Mouse (Mus musculus): ENCODE data around the gene Gpr35. TPM values are rescaled to one million over a fixed set of nuclear protein-coding genes. Genes with fewer than 3 reads are reported as not detected.

Gene Gpr35
- polyA plus RNA-seq (2015; fragmentation: Nextera tagmentation; extraction: Ambion mirVana), result 6.2 and 7.7 TPM in 2 replicates

- Histone ChIP-seq H3K9ac (no peak within 1 kb of the TSS), H3K4me1 (no peaks in the 10 kb centered on the region), H3K27ac (peak within 1 kb of the TSS; percentile 57; the same call in 1 of the 2 replicates), H3K36me3 (peaks cover 12% of the 10 kb centered on the region; the same call in 1 of the 2 replicates), H3K9me3 (no peaks in the 10 kb centered on the region), H3K4me2 (peak within 1 kb of the TSS; percentile 43), H3K27me3 (replicated peaks) (no peaks in the 10 kb centered on the region), H3K4me3 (replicated peaks) (peak within 1 kb of the TSS; percentile 33)
- peak; percentile 89 for ATAC-seq (ENCODE audit: insufficient read depth, low FRiP score, low read depth)
- 52% methylated on average over 5 of the region's 5 CpGs for WGBS
These were observed at the start of gene Gpr35 for GRCm38 (mm10) chr1:92950607-92951006. Gpr35 (plus strand) TSS chr1:92950865.

DNA sequence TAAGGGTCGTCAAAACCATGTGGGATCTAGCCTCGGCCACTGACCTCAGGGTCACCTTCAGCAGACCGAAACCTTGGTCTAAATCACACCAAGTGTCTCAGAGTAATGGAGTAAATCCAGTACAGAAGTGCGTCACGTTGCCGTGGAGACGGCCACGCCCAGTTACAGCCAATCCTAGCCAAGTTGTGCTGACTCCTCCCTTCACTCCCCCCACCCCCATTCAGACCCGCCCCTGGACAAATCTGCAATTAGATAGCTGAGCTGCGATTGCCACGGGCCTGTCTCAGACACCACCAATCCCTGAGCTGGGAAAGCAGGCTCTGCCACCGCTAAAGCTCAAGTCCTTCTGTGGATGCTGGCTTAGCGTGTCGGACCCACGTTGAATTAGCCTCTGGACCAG lies 47.9 kb upstream of the Gpr35 start, which contains the start of gene Ankmy1:
Gene Ankmy1 (minus strand): TSS at position 121 of the 400 bp plus-strand sequence.
- WGBS, result 1% methylated on average over 15 of the region's 15 CpGs
- Histone ChIP-seq H3K9ac (no peak within 1 kb of the TSS), H3K4me3 (replicated peaks) (peak within 1 kb of the TSS; percentile 19; the same call in 1 of the 2 replicates)

GRCm38 (mm10) chr1:92903627-92904026 lies 47.0 kb upstream of the Gpr35 start:
- WGBS, result 66% methylated on average over 4 of the region's 4 CpGs
- H3K4me2 ChIP-seq, result no peak overlapping the region; the same call in 1 of the 2 replicates
- no peak overlapping the region for H3K4me3 ChIP-seq (replicated peaks)
- H3K9ac ChIP-seq, result no peak overlapping the region
- no peak for ATAC-seq (ENCODE audit: insufficient read depth, low FRiP score, low read depth)
- no peaks in the 10 kb centered on the region for H3K36me3 ChIP-seq
- 0 out of 2 replicates have a peak, but pooled peaks cover 3% of the 10 kb centered on the region for H3K27me3 ChIP-seq (replicated peaks)
- H3K4me1 ChIP-seq, result peaks cover 18% of the 10 kb centered on the region; the same call in 1 of the 2 replicates
- no peak overlapping the region for H3K27ac ChIP-seq
- H3K9me3 ChIP-seq, result no peaks in the 10 kb centered on the region

More for the DNA sequence above, 47.9 kb upstream of the Gpr35 start, which contains the start of gene Ankmy1:
- Histone ChIP-seq H3K27me3 (replicated peaks) (0 out of 2 replicates have a peak, but pooled peaks cover 3% of the 10 kb centered on the region), H3K9me3 (no peaks in the 10 kb centered on the region), H3K4me2 (peak within 1 kb of the TSS; percentile 48), H3K36me3 (no peaks in the 10 kb centered on the region), H3K27ac (no peak within 1 kb of the TSS), H3K4me1 (peaks cover 13% of the 10 kb centered on the region; the same call in 1 of the 2 replicates)
- ATAC-seq (ENCODE audit: insufficient read depth, low FRiP score, low read depth), result no peak; the same call in 1 of the 2 replicates

DNA sequence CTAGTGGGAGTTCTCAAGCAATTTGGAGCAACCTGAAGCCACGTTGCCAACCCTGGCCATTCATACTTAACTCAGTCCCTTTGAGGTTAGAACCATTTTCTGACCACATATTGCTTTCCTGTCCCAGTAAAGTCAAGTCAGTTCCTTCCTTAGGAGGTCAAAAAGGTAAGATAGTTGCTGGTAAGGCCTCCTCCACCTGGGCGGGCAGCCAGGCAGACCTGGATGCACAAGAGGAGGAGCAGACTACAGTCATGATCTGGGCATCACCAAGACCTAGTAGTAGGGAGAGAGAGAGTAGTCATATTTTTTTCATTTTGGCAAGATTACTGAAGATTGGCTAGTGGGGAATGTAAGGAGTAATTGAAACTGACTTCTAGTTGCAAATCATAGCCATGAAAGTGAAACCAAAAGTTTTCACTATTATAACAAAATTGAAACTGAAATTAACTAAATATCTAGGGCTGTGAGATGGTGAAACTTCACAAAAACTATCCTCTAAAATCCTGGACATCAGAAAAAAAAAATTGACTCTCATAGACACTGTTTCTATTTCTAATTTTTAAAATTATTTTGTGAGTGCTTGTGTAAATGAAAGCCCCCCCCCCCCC lies 44.9 kb upstream of the Gpr35 start:
- Histone ChIP-seq H3K9me3 (no peaks in the 10 kb centered on the region), H3K4me1 (peaks cover 24% of the 10 kb centered on the region), H3K27ac (no peak overlapping the region), H3K4me2 (no peak overlapping the region), H3K27me3 (replicated peaks) (no peaks in the 10 kb centered on the region), H3K36me3 (no peaks in the 10 kb centered on the region), H3K9ac (no peak overlapping the region), H3K4me3 (replicated peaks) (no peak overlapping the region)
- 90% methylated on average over 2 of the region's 2 CpGs for WGBS
- no peak for ATAC-seq (ENCODE audit: insufficient read depth, low FRiP score, low read depth)

DNA sequence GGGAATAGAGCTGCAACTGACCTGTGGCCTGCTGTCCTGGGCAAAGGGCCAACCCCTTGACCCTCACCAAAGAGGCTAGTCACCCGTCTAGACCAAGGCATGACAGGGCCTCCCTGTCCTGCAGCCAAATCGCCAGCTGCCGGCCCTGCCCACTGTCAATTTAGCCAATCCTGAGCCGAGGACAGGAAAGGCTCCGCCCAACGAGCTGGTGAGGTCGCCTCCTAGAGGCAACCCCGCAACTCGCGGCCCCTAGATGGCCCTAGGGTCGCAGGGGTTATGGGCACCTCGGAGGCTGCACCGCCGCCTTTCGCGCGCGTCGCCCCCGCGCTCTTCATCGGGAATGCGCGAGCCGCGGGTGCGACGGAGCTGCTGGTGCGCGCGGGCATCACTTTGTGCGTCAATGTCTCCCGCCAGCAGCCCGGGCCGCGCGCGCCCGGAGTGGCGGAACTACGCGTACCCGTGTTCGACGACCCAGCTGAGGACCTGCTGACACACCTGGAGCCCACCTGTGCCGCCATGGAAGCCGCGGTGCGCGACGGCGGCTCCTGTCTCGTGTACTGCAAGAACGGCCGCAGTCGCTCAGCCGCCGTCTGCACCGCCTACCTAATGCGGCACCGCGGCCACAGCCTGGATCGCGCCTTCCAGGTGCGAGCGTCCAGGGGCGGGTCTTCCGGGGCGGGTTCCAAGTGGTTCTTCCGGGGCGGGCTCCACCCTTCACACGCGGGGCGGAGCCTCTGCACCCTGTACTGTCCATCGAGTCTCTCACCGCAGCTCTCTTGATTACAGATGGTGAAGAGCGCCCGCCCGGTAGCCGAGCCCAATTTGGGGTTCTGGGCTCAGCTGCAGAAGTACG lies 43.7 kb upstream of the Gpr35 start, which contains the start of gene Dusp28:
Gene Dusp28 (plus strand): TSS at position 203 of the 853 bp plus-strand sequence.
- peak; percentile 90 for ATAC-seq (ENCODE audit: insufficient read depth, low FRiP score, low read depth)
- 1% methylated on average over 79 of the region's 81 CpGs for WGBS
- Histone ChIP-seq H3K4me1 (peaks cover 32% of the 10 kb centered on the region), H3K9me3 (no peaks in the 10 kb centered on the region), H3K27me3 (replicated peaks) (no peaks in the 10 kb centered on the region), H3K36me3 (no peaks in the 10 kb centered on the region), H3K4me3 (replicated peaks) (peak within 1 kb of the TSS; percentile 80), H3K4me2 (peak within 1 kb of the TSS; percentile 89), H3K9ac (peak within 1 kb of the TSS; percentile 51), H3K27ac (peak within 1 kb of the TSS; percentile 94)

DNA sequence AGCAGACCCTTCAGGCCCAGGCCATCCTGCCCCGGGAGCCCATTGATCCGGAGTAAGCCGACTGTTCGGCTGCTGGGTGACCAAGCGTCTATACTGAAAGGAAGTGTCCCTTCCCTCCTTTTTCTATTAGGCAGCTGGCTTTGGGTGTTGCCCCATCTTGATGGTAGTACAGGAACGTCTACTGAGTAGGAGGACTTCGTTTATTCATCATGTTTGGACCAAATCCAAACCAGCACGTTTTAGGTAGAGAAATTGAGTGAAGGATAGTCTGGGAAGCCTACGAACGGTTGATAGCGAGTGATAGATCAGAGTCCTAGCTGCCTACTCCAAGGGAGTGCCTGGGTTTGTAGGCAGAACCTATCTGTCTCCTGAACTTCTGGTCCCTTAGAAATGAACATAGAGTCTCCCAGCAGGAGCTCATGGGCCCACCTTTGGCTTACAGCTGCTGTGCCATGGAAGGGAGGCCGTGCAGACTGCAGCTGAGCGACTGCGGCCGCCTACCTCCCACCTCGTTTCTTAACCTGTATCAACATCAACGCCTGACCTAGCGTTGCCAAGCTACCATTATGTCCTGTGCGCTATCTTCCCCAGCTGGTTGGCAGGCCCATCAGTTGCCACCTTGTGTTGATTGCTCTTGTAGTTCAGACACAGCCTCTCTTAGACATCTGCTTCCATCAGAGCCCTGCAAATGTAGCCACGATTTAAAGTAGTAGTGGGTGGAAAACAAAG lies 42.9 kb upstream of the Gpr35 start:
- H3K36me3 ChIP-seq, result no peaks in the 10 kb centered on the region
- peak overlapping the region; percentile 80 for H3K4me3 ChIP-seq (replicated peaks)
- H3K9ac ChIP-seq, result peak overlapping the region; percentile 43; the same call in 1 of the 2 replicates
- ATAC-seq (ENCODE audit: insufficient read depth, low FRiP score, low read depth), result no peak
- H3K4me1 ChIP-seq, result peaks cover 34% of the 10 kb centered on the region
- peak overlapping the region; percentile 88 for H3K27ac ChIP-seq
- peak overlapping the region; percentile 89 for H3K4me2 ChIP-seq
- 44% methylated on average over 20 of the region's 20 CpGs for WGBS
- H3K9me3 ChIP-seq, result no peaks in the 10 kb centered on the region
- H3K27me3 ChIP-seq (replicated peaks), result no peaks in the 10 kb centered on the region

GRCm38 (mm10) chr1:92908664-92909063 lies 42.0 kb upstream of the Gpr35 start:
- Histone ChIP-seq H3K36me3 (no peaks in the 10 kb centered on the region), H3K4me2 (no peak overlapping the region), H3K27me3 (replicated peaks) (no peaks in the 10 kb centered on the region), H3K4me3 (replicated peaks) (no peak overlapping the region), H3K9me3 (no peaks in the 10 kb centered on the region), H3K27ac (no peak overlapping the region), H3K4me1 (peaks cover 30% of the 10 kb centered on the region), H3K9ac (no peak overlapping the region)
- ATAC-seq (ENCODE audit: insufficient read depth, low FRiP score, low read depth), result no peak
- 98% methylated on average over 3 of the region's 3 CpGs for WGBS

GRCm38 (mm10) chr1:92909068-92909467 lies 41.6 kb upstream of the Gpr35 start:
- WGBS, result 63% methylated on average over 4 of the region's 4 CpGs
- Histone ChIP-seq H3K36me3 (peaks cover 3% of the 10 kb centered on the region; the same call in 1 of the 2 replicates), H3K9me3 (no peaks in the 10 kb centered on the region), H3K4me2 (no peak overlapping the region), H3K27me3 (replicated peaks) (no peaks in the 10 kb centered on the region), H3K9ac (no peak overlapping the region), H3K4me3 (replicated peaks) (no peak overlapping the region), H3K27ac (no peak overlapping the region), H3K4me1 (peaks cover 30% of the 10 kb centered on the region)
- ATAC-seq (ENCODE audit: insufficient read depth, low FRiP score, low read depth), result no peak

DNA sequence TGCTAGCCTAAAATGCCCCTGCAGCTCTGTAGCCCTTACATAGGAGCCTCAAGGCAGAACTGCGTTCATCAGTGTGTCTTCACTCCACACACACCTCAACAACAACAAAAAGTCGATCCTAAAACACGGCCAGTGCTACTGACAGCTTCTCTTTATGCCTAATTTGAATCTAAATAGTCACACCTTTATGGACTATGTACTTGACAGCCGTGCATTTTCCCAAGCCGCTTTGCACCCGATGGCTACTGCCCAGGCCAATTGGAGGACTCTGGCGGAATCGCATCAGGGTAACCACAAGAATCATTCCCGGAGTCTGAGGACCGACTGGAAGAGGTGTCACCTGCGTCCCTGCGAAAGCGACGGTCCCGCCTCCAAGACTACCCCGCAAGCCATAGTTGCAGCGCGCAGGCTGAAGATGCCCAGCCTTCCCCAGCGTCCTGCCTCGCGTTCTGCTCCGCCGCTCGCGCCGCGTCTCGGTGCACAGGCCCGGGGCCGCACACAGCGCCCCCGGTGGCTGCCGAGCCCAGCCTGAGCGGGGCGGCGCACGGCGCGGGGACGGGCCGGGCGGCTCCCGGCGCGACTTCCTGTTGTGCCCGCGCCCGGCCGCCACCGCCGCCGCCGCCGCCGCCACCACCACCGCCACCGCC lies 40.3 kb upstream of the Gpr35 start, which contains the start of gene Rnpepl1:
Gene Rnpepl1 (plus strand): TSS at position 545 of the 647 bp plus-strand sequence.
- Histone ChIP-seq H3K27me3 (replicated peaks) (no peaks in the 10 kb centered on the region), H3K4me1 (peaks cover 30% of the 10 kb centered on the region), H3K9me3 (no peaks in the 10 kb centered on the region), H3K27ac (peak within 1 kb of the TSS; percentile 93), H3K4me2 (peak within 1 kb of the TSS; percentile 87), H3K4me3 (replicated peaks) (peak within 1 kb of the TSS; percentile 68), H3K36me3 (peaks cover 10% of the 10 kb centered on the region; the same call in 1 of the 2 replicates), H3K9ac (peak within 1 kb of the TSS; percentile 62)
- peak; percentile 71 for ATAC-seq (ENCODE audit: insufficient read depth, low FRiP score, low read depth)
- under 1% methylated on average over 41 of the region's 57 CpGs for WGBS

DNA sequence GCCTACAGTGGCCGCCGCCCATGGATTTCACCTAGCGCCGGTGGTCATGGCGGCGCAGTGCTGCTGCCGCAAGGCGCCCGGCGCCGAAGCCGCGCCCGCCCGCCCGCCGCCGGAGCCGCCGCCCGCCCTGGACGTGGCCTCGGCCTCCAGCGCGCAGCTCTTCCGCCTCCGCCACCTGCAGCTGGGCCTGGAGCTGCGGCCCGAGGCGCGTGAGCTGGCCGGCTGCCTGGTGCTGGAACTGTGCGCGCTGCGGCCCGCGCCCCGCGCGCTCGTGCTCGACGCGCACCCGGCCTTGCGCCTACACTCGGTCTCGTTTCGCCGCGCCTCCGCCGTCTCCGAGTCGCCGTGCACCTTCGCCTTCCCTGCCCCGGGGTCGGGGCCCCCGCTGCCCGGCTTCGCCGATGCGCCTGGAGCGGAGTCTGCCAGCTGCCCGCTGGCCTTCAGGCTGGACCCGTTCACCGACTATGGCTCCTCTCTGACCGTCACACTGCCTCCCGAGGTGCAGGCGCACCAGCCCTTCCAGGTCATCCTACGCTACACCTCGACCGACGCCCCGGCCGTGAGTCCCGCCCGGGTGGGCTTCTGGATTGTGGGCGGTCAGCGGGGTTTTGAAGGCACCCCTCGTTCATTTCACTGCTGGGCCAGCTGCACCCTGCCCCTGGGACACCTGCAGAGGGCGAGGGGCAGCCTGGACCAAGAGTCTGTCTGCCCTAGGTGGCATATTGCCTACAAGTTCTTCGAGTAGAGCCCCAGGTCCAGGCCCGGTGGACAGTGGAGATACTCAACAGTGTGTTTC lies 39.5 kb upstream of the Gpr35 start:
- WGBS, result under 1% methylated on average over 66 of the region's 85 CpGs
- peak; percentile 20; the same call in 1 of the 2 replicates for ATAC-seq (ENCODE audit: insufficient read depth, low FRiP score, low read depth)
- Histone ChIP-seq H3K4me3 (replicated peaks) (peak overlapping the region; percentile 68), H3K4me1 (peaks cover 30% of the 10 kb centered on the region), H3K9ac (peak overlapping the region; percentile 62), H3K9me3 (no peaks in the 10 kb centered on the region), H3K36me3 (peaks cover 17% of the 10 kb centered on the region), H3K4me2 (peak overlapping the region; percentile 87), H3K27me3 (replicated peaks) (no peaks in the 10 kb centered on the region), H3K27ac (peak overlapping the region; percentile 93)
